In the genomic region with DNA sequence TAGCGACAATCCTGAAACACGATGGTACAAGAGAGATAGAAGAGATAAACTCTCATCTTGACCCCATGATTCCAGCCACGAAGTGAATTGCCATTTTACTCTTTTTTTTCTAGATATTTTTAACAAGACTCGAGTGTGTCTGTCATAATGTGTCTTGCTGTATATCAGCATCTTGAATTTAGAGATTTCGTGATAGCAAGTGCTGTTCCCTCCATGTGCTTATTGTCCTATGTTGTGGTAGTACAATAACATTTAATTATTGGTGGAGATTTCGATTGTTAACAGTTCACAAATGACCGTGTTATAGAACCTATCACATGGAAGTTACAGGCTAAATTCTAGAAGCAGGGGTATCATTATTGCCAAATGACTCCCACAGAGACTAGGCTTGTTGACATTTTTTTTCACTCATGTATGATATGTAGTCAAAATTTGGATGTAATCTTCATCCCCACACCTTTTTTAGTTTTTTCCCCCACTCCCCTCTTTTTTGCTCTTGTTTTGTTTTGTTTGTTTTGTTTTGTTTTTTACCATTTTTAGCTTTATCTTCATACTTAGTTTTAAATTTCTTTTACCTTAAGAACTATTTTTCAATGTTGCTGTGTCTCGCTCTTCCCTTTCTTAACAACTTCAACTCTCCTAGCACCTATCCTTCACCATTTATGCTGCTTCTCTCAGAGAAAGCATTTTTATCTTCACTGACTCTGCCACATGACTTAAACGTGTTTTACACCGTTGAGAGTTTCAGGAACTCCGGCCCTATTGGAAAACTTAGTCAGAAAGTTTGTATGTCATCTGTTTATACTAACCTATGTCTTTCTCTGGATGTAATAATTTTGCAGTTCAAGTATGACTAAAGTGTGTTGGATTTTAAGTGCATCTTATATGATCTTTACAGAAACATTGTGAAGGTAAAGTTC, we compare ENCODE assay signal across 8 mouse cellular contexts. TPM values are rescaled to one million over a fixed set of nuclear protein-coding genes. Genes with fewer than 3 reads are reported as not detected.
DNase-seq lines count a peak whose midpoint lies in the region; ATAC-seq and TF ChIP-seq lines count a peak whose summit lies in the region.

No protein-coding gene starts in this region.

- peak overlapping the region; percentile 85; the same call in 1 of the 2 replicates for H3K27ac ChIP-seq in embryonic facial prominence, embryonic 14.5 days (replicated peaks; ENCODE audit: low read depth, low read length)
- H3K27ac ChIP-seq in intestine, embryonic 16.5 days (ENCODE audit: low read length) = no peak overlapping the region
- H3K27ac ChIP-seq in neural tube, embryonic 14.5 days (ENCODE audit: low read depth, low read length) = no peak overlapping the region; the same call in 1 of the 2 replicates

- TF ChIP-seq POLR2A in lung, adult 2 months (IDR thresholded peaks at IDR 0.05; ENCODE audit: borderline replicate concordance, extremely low read depth, low read depth, low read length) = no peak

- no peak for TF ChIP-seq CTCF in lung, adult 2 months (IDR thresholded peaks at IDR 0.05; ENCODE audit: insufficient read depth, low read length)

- H3K4me3 ChIP-seq in lung, adult 2 months (replicated peaks; ENCODE audit: extremely low read depth, low read depth, low read length) = peak overlapping the region; percentile 99
- peak overlapping the region; percentile 77 for H3K4me3 ChIP-seq in embryonic facial prominence, embryonic 14.5 days (ENCODE audit: low read depth, low read length)
- peak overlapping the region; percentile 96 for H3K4me3 ChIP-seq in intestine, embryonic 16.5 days (ENCODE audit: low read length)
- H3K4me3 ChIP-seq in neural tube, embryonic 14.5 days (ENCODE audit: low read depth, low read length) = peak overlapping the region; percentile 95

- no peaks in the 10 kb centered on the region for H3K9me3 ChIP-seq in embryonic facial prominence, embryonic 14.5 days (ENCODE audit: control insufficient read depth, low read length)
- no peaks in the 10 kb centered on the region for H3K9me3 ChIP-seq in intestine, embryonic 16.5 days (ENCODE audit: control insufficient read depth, low read length)
- no peaks in the 10 kb centered on the region for H3K9me3 ChIP-seq in neural tube, embryonic 14.5 days (ENCODE audit: control insufficient read depth, low read length)

- no peak for DNase-seq in lung, adult 2 months
- DNase-seq in lung, postnatal 36 days = no peak
- DNase-seq in embryonic facial prominence, embryonic 14.5 days (ENCODE audit: low spot score) = no peak
- DNase-seq in ovary, postnatal 36 days (ENCODE audit: low spot score) = no peak
- no peak for DNase-seq in left cerebral cortex, postnatal 25 days (ENCODE audit: low spot score in 2 of 2)
- DNase-seq in spleen, adult 18-20 months = no peak

- peaks cover 5% of the 10 kb centered on the region for H3K4me1 ChIP-seq in lung, adult 2 months (ENCODE audit: control insufficient read depth, insufficient read depth, low read length)
- H3K4me1 ChIP-seq in embryonic facial prominence, embryonic 14.5 days (ENCODE audit: control insufficient read depth, insufficient read depth, low read length) = peaks cover 13% of the 10 kb centered on the region
- no peaks in the 10 kb centered on the region; the same call in 1 of the 2 replicates for H3K4me1 ChIP-seq in intestine, embryonic 16.5 days (ENCODE audit: control insufficient read depth, insufficient read depth, low read length)
- peaks cover 18% of the 10 kb centered on the region for H3K4me1 ChIP-seq in neural tube, embryonic 14.5 days (ENCODE audit: control insufficient read depth, insufficient read depth, low read length)

- intact Hi-C loops in left cerebral cortex, postnatal 25 days (cut with DNase I) = loop anchor here (5.0 kb wide), 2 partner anchors 50 to 730 kb away; a partner anchor contains a TSS

- ATAC-seq in embryonic facial prominence, embryonic 14.5 days (ENCODE audit: low read depth) = no peak
- no peak for ATAC-seq in intestine, embryonic 16.5 days
- ATAC-seq in neural tube, embryonic 14.5 days (ENCODE audit: low read depth) = no peak

- H3K4me2 ChIP-seq in embryonic facial prominence, embryonic 14.5 days (ENCODE audit: low read depth, low read length) = peak overlapping the region; percentile 70
- H3K4me2 ChIP-seq in intestine, embryonic 16.5 days (ENCODE audit: low read depth, low read length) = peak overlapping the region; percentile 63
- peak overlapping the region; percentile 84 for H3K4me2 ChIP-seq in neural tube, embryonic 14.5 days (ENCODE audit: low read depth, low read length)

- H3K36me3 ChIP-seq in embryonic facial prominence, embryonic 14.5 days (ENCODE audit: control insufficient read depth, insufficient read depth, low read length) = peaks cover 13% of the 10 kb centered on the region
- H3K36me3 ChIP-seq in intestine, embryonic 16.5 days (ENCODE audit: control insufficient read depth, insufficient read depth, low read length) = no peaks in the 10 kb centered on the region
- 0 out of 2 replicates have a peak, but pooled peaks cover 3% of the 10 kb centered on the region for H3K36me3 ChIP-seq in neural tube, embryonic 14.5 days (ENCODE audit: control insufficient read depth, insufficient read depth, low read length)

- peak overlapping the region; percentile 85 for H3K9ac ChIP-seq in embryonic facial prominence, embryonic 14.5 days (ENCODE audit: low read depth, low read length)
- H3K9ac ChIP-seq in intestine, embryonic 16.5 days (ENCODE audit: low read depth, low read length) = peak overlapping the region; percentile 94
- H3K9ac ChIP-seq in neural tube, embryonic 14.5 days (replicated peaks; ENCODE audit: low read depth, low read length) = peak overlapping the region; percentile 91

- WGBS in lung, adult 2 months = 29% methylated on average over 11 of the region's 11 CpGs
- 36% methylated on average over 11 of the region's 11 CpGs for WGBS in embryonic facial prominence, embryonic 14.5 days
- WGBS in intestine, embryonic 16.5 days = 33% methylated on average over 11 of the region's 11 CpGs
- 40% methylated on average over 11 of the region's 11 CpGs for WGBS in neural tube, embryonic 14.5 days

- no peaks in the 10 kb centered on the region for H3K27me3 ChIP-seq in embryonic facial prominence, embryonic 14.5 days (replicated peaks; ENCODE audit: control insufficient read depth, insufficient read depth, low read length)
- no peaks in the 10 kb centered on the region for H3K27me3 ChIP-seq in intestine, embryonic 16.5 days (replicated peaks; ENCODE audit: control insufficient read depth, insufficient read depth, low read length)
- H3K27me3 ChIP-seq in neural tube, embryonic 14.5 days (ENCODE audit: control insufficient read depth, insufficient read depth, low read length) = no peaks in the 10 kb centered on the region

RNA-seq across cellular contexts. Expression of a gene that starts 2.4 kb away (rescaled TPM):
- polyA plus RNA-seq in lung, adult 2 months (2012; rRNA removed) = 15.5 and 28.4 TPM in 2 replicates
- polyA plus RNA-seq in embryonic facial prominence, embryonic 14.5 days (2014; fragmentation: Nextera tagmentation; extraction: Ambion mirVana) = 161 and 183 TPM in 2 replicates
- polyA plus RNA-seq in intestine, embryonic 16.5 days (2015; fragmentation: Nextera tagmentation; extraction: Ambion mirVana) = 156 and 170 TPM in 2 replicates
- polyA plus RNA-seq in neural tube, embryonic 14.5 days (2014; fragmentation: Nextera tagmentation; extraction: Ambion mirVana) = 173 and 185 TPM in 2 replicates
- 100 to 1,000 TPM; 108 to 118 TPM for total RNA-seq in left cerebral cortex, postnatal 25 days (2021)

RNA-seq across cellular contexts. Expression of a gene that starts 2.4 kb away (rescaled TPM):
- 5.9 and 8.5 TPM in 2 replicates for polyA plus RNA-seq in lung, adult 2 months (2012; rRNA removed)
- 56.4 and 59.2 TPM in 2 replicates for polyA plus RNA-seq in embryonic facial prominence, embryonic 14.5 days (2014; fragmentation: Nextera tagmentation; extraction: Ambion mirVana)
- polyA plus RNA-seq in intestine, embryonic 16.5 days (2015; fragmentation: Nextera tagmentation; extraction: Ambion mirVana) = 55.0 and 63.2 TPM in 2 replicates
- polyA plus RNA-seq in neural tube, embryonic 14.5 days (2014; fragmentation: Nextera tagmentation; extraction: Ambion mirVana) = 73.1 and 79.5 TPM in 2 replicates
- 10 to 100 TPM; 29.6 to 34.9 TPM for total RNA-seq in left cerebral cortex, postnatal 25 days (2021)

RNA-seq across cellular contexts. Expression of a gene that starts 50.5 kb away (rescaled TPM):
- polyA plus RNA-seq in lung, adult 2 months (2012; rRNA removed) = 16.7 and 25.4 TPM in 2 replicates
- 79.4 and 82.3 TPM in 2 replicates for polyA plus RNA-seq in embryonic facial prominence, embryonic 14.5 days (2014; fragmentation: Nextera tagmentation; extraction: Ambion mirVana)
- 82.3 and 85.4 TPM in 2 replicates for polyA plus RNA-seq in intestine, embryonic 16.5 days (2015; fragmentation: Nextera tagmentation; extraction: Ambion mirVana)
- 76.5 and 82.1 TPM in 2 replicates for polyA plus RNA-seq in neural tube, embryonic 14.5 days (2014; fragmentation: Nextera tagmentation; extraction: Ambion mirVana)
- 10 to 100 TPM; 68.0 to 71.4 TPM for total RNA-seq in left cerebral cortex, postnatal 25 days (2021)
